Mouse (Mus musculus): ENCODE data around the gene Lamb3.
A peak's percentile ranks its signal among the peaks of the same experiment; 100 is the strongest.

Gene Lamb3

DNA sequence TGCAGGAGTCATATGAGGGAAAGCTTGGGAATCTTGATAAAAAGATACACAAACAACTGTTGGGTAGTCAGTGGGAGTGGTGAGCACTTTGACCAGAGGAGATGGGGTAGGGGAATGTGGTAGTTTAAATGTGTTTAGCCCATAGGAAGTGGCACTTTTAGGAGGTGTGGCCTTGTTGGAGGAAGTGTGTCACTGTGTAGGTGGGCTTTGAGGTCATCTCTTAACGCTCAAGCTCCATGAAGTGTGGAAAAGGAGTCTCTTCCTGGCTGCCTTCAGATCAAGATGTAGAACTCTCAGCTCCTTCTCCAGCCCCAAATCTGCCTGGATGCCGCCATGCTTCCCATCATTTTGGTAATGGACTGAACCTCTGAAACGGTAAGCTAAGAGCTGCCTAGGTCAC lies at the start of gene Lamb3:
TSS of gene Lamb3 (plus strand) at position 197 of the 400 bp plus-strand sequence.
- no peak for DNase-seq (ENCODE audit: extremely low spot score)

DNA sequence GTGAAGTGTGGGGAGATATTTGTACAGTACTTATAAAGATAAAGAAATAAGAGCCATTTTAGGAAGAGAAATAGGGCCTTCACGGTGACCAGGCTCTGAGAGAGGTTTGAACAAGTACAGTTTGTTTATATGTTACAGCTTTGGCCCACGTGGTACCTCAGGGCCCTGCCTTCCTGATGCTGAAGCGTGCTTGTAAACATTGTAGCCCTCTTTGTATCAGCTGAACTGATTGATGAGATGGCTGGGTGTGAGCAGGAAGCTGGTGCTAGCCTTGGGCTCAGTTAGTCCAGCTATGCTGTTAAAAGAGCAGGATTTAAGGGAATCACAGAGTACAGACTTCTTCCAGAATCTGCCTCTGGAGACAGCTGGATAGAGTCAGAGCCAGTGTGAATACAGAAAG lies 48.3 kb upstream of the Lamb3 start:
- DNase-seq (ENCODE audit: extremely low spot score): no peak

- no peak for DNase-seq (ENCODE audit: extremely low spot score)
These were observed 47.9 kb upstream of the Lamb3 start for GRCm38 (mm10) chr1:193159613-193160012.

GRCm38 (mm10) chr1:193160317-193161032 lies 47.0 kb upstream of the Lamb3 start:
- DNase-seq (ENCODE audit: extremely low spot score): peak; percentile 75

GRCm38 (mm10) chr1:193167746-193168145 lies 39.8 kb upstream of the Lamb3 start, which contains the start of gene A130010J15Rik:
Gene A130010J15Rik, plus strand, starts transcription at chr1:193168046.
- no peak for DNase-seq (ENCODE audit: extremely low spot score)

GRCm38 (mm10) chr1:193169228-193169627 lies 38.3 kb upstream of the Lamb3 start:
- no peak for DNase-seq (ENCODE audit: extremely low spot score)

GRCm38 (mm10) chr1:193169856-193170255 lies 37.6 kb upstream of the Lamb3 start:
- DNase-seq (ENCODE audit: extremely low spot score): no peak

GRCm38 (mm10) chr1:193172991-193173809 lies 34.3 kb upstream of the Lamb3 start:
- DNase-seq (ENCODE audit: extremely low spot score): peak; percentile 97

- DNase-seq (ENCODE audit: extremely low spot score): no peak
These were observed 33.7 kb upstream of the Lamb3 start for GRCm38 (mm10) chr1:193173810-193174129.

- DNase-seq (ENCODE audit: extremely low spot score): no peak
These were observed 33.3 kb upstream of the Lamb3 start for GRCm38 (mm10) chr1:193174143-193174733.

- no peak for DNase-seq (ENCODE audit: extremely low spot score)
These were observed 26.4 kb upstream of the Lamb3 start for GRCm38 (mm10) chr1:193181104-193181503.

DNA sequence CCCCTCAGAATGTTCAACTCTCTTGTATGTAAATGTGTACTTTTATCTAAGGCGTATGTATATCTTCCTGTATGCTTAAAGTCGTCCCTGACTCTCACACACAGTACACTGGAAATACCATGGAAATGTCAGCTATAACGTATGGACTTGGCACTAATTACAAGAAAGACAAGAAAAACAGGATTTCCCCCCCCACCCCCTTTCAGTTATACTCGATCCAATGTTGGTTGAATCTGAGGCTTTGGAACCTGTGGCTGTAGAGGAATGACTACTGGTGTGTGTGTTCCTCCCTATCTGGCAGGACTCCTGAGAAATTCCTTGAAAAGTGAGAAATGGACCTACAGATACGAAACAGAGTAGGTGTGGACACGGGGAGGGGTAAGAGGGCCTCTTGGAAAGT lies 19.2 kb upstream of the Lamb3 start:
- no peak for DNase-seq (ENCODE audit: extremely low spot score)

DNA sequence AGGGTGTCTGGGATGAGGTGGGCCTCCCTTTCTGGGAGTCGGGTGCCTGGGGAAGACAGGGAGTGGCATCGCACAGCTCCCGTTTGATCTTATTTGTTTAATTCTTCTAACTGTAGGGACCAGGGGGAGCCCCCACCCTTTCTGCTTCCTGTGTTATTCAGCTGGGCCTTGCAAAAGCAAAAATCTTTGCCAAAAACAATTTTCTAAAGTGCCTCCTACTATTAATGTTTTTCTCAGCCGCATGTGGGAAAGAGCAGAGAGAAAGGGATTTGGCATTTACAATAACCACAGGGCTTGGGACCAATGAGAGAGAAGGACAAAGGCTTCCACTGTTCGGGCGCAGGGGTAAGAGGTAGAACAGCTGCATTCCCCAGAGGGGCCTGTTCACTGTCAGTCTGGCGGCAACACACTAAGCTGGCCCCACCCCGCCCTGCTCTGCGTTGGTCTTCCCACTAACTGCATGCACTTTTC lies 18.3 kb upstream of the Lamb3 start:
- peak; percentile 43 for DNase-seq (ENCODE audit: extremely low spot score)

DNA sequence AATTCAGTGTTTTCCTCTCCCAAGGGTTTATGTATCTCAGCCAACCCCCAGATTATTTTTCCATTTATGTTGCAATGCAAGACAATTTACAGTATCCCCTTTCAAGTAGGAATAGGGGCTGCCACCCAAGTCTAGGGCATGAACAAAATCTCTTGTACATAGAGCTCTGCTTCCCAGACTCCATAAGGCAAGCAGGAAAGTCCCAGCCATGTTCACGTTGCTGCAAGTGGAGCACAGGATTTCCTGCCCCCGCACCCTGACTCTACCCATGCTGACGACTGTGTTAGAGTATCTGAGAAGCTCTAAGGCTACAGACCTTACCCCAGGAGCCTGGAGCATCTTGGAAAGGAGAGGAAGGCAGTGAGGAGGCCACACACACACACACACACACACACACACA lies 17.7 kb upstream of the Lamb3 start:
- no peak for DNase-seq (ENCODE audit: extremely low spot score)

DNA sequence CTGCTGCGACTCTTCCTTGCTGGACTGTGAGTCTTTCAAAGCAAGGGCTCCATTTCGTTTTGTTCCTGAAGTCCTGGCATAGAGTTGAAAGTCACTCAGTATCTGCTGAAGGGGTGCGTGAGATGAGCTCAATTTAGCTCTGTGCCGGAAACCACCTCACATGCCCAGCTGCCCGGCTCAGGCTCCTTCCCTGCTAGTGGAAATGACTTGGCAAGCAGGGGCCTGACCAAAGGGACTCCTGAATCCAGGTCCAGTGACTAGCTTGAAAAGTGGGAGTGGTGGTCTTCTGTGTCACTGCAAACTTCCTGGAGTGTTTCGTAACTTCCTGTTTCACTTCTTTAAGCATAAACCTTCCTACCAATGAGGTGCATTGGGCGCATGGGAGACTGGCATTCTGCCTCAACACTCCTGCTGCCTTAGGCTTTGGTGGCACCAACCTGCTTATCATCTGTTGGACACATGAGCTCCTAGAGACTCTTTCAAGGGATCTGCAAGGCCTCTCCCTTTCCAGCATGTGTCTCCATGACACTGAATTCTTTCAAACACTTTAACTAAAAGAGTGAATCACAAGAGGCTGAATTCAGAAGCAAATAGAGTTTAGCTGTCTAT lies 15.7 kb upstream of the Lamb3 start:
- DNase-seq (ENCODE audit: extremely low spot score): no peak

- no peak for DNase-seq (ENCODE audit: extremely low spot score)
These were observed 12.9 kb upstream of the Lamb3 start for GRCm38 (mm10) chr1:193194416-193195140.

DNA sequence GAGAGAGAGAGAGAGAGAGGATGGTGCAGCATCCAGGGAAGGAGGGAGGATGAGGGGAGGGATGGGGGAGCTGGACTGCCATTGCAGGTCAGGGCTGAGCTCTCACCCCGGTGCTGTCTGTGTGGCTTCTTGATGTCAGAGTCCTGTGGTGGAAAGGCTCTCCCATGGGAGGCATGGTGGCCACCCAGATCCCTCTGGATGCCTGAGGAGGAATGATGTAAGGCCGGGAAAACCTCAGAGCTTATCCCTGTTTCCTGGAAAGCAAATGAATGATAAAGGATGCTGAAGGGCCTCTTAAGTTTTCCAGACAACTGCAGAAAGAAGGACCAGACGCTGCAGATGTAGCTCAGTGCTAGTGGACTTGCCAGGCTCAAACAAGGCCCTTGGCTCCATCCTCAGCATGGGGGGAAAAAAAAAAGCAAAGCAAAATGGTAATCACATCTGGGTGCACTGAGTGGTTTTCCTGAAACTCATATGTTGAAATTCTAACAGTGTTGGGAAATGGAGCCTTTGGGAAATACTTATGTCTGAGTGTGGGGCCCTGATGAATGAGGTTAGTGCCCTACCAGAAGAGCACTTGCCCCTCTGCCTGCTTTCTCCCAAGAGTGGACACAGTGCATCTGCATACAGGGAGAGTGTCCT lies 12.2 kb upstream of the Lamb3 start:
- DNase-seq (ENCODE audit: extremely low spot score): no peak

GRCm38 (mm10) chr1:193197494-193198205 lies 9.8 kb upstream of the Lamb3 start:
- no peak for DNase-seq (ENCODE audit: extremely low spot score)

- no peak for DNase-seq (ENCODE audit: extremely low spot score)
These were observed 9.2 kb upstream of the Lamb3 start for GRCm38 (mm10) chr1:193198312-193198711.

DNA sequence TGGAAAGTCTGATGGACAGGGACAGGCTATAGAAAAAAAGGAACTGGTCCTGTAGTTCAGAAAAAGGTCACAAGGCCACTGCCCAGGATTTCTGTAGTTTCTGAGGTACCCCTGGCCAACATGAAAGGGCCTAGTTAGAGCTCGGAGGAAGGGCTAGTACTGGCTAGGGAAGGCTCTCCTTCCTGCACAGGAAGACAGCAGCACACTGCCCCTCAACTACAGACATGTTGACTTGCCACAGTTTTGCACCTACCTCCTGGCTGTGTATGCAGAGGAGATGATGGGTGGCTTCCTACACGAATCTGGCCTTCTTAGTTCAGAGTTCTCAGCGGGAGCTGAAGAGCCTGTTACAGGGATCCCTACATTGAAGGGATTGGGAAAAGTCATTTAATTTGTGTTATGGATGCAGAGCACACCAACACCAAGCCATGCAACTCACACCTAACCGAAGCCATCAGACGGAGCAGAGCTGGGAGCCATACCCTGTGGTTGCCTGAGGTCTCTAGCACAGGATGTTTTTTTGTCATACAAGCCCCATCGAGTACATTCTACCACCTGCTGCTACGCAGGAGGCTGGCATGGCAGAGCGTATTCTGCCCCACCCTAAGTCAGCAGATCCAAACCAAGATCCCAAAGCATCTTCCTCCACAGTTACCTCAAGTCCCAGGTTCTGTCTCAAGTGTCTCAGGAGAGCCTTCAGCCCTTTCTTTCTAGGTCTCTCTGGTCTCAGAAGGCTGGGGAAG lies 6.7 kb upstream of the Lamb3 start:
- no peak for DNase-seq (ENCODE audit: extremely low spot score)
